Mouse (Mus musculus) myocyte (in vitro differentiated cells): Measurements from ENCODE around the gene Atp11a.

Experiments
- CEBPB ChIP-seq: IDR thresholded peaks from 2 replicates; pipeline ENCODE4 v1.6.1; 2011; ENCODE audit warnings: mild to moderate bottlenecking, moderate library complexity; ENCODE audit not compliant: poor library complexity, insufficient read depth, severe bottlenecking
- E2F4 ChIP-seq: IDR thresholded peaks from one replicate; pipeline ENCODE4 v1.6.1; 2011; ENCODE audit warnings: mild to moderate bottlenecking, control low read depth, moderate library complexity; ENCODE audit not compliant: insufficient read depth
- MAX ChIP-seq: IDR thresholded peaks from one replicate; pipeline ENCODE4 v1.6.1; 2011; ENCODE audit warnings: low read depth, mild to moderate bottlenecking, control low read depth
- MYOD1 ChIP-seq, 3 experiments: IDR thresholded peaks; one replicate each; pipeline ENCODE4 v1.6.1; 2011; ENCODE audit warnings: control low read depth in 2 of 3, low read depth in 2 of 3, mild to moderate bottlenecking in 2 of 3, moderate library complexity in 1 of 3; ENCODE audit not compliant: insufficient read length in 2 of 3, control insufficient read depth in 1 of 3
- MYOG ChIP-seq, 3 experiments: IDR thresholded peaks; one replicate each; pipeline ENCODE4 v1.6.1; 2011; ENCODE audit warnings: control low read depth in 2 of 3, low read depth in 2 of 3, mild to moderate bottlenecking in 2 of 3; ENCODE audit not compliant: insufficient read length in 2 of 3, control insufficient read depth in 1 of 3, insufficient read depth in 1 of 3
- POLR2A ChIP-seq: IDR thresholded peaks from one replicate; pipeline ENCODE4 v1.6.1; 2011; ENCODE audit warnings: low read depth, mild to moderate bottlenecking, control low read depth, moderate library complexity; ENCODE audit not compliant: insufficient read length
- POLR2AphosphoS2 ChIP-seq: IDR thresholded peaks from one replicate; pipeline ENCODE4 v1.6.1; 2011; ENCODE audit warnings: low read depth, control low read depth; ENCODE audit not compliant: insufficient read length
- REST ChIP-seq: IDR thresholded peaks from one replicate; pipeline ENCODE4 v1.6.1; 2011; ENCODE audit warnings: mild to moderate bottlenecking, control low read depth, moderate library complexity; ENCODE audit not compliant: insufficient read depth, insufficient read length
- TCF12 ChIP-seq: IDR thresholded peaks from one replicate; pipeline ENCODE4 v1.6.1; 2011; ENCODE audit warnings: mild to moderate bottlenecking, control low read depth; ENCODE audit not compliant: poor library complexity, insufficient read depth, severe bottlenecking
- TCF3 ChIP-seq: IDR thresholded peaks from one replicate; pipeline ENCODE4 v1.6.1; 2011; ENCODE audit warnings: low read depth, control low read depth; ENCODE audit not compliant: insufficient read length
- USF1 ChIP-seq: IDR thresholded peaks from one replicate; pipeline ENCODE4 v1.6.1; 2011; ENCODE audit warnings: low read depth, mild to moderate bottlenecking, control low read depth, moderate library complexity

DNA sequence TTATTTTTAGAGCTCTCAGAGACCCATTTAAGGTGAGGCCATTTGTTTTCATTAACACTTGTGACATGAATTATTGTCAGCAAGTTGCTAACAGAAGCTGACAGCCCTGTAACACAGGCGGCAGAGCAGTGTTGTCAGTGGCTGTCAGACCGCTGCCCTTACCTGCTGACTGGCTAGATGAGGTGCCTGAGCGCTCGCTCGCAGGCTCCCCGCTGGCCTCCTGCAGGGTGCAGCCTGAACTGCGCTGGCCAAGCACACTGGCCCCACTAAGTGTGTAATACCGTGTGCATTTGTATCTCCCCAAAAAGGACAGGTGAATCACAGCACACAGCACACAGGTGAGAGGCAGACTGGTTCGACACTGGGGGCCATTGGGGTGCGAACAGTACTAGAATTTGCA lies 67.7 kb downstream of the Atp11a start:
- no peak for TF ChIP-seq TCF12
- no peak for TF ChIP-seq CEBPB
- no peak for TF ChIP-seq POLR2A
- TF ChIP-seq POLR2AphosphoS2: no peak
- TF ChIP-seq USF1: no peak
- no peak for TF ChIP-seq E2F4
- no peak for TF ChIP-seq MAX
- no peak for TF ChIP-seq TCF3
- TF ChIP-seq MYOD1 (IDR thresholded peaks at IDR 0.05; ENCODE audit: control insufficient read depth in 1 of 3, insufficient read length in 2 of 3, low read depth in 2 of 3): no peak
- no peak for TF ChIP-seq MYOG (IDR thresholded peaks at IDR 0.05; ENCODE audit: control insufficient read depth in 1 of 3, insufficient read depth in 1 of 3, insufficient read length in 2 of 3, low read depth in 2 of 3)
- no peak for TF ChIP-seq REST
